Mouse (Mus musculus) lung, postnatal 36 days (tissue): Measurements from ENCODE around the gene Stap2.

Source experiments
- DNase-seq: peaks from one replicate; pipeline ENCODE4 v3.0.0; 2022; ENCODE audit warnings: mixed read lengths

Stap2 gene

GRCm38 (mm10) chr17:55957726-55958583 is 47.4 kb downstream of the Stap2 start:
- no peak for DNase-seq

GRCm38 (mm10) chr17:55957168-55957567 is 48.2 kb downstream of the Stap2 start:
- peak; percentile 87 for DNase-seq

GRCm38 (mm10) chr17:55956591-55956990 is 48.8 kb downstream of the Stap2 start:
- no peak for DNase-seq

GRCm38 (mm10) chr17:55956129-55956528 is 49.3 kb downstream of the Stap2 start:
- peak; percentile 86 for DNase-seq

GRCm38 (mm10) chr17:55954229-55954628 is 51.2 kb downstream of the Stap2 start:
- no peak for DNase-seq

GRCm38 (mm10) chr17:55953751-55954150 is 51.6 kb downstream of the Stap2 start:
- DNase-seq, result no peak

GRCm38 (mm10) chr17:55952447-55953027 is 52.8 kb downstream of the Stap2 start, which contains the start of gene Ebi3:
TSS of gene Ebi3 (plus strand) at chr17:55952640.
- no peak for DNase-seq

GRCm38 (mm10) chr17:55952041-55952440 is 53.3 kb downstream of the Stap2 start:
- DNase-seq, result no peak

- DNase-seq, result no peak
Observed at GRCm38 (mm10) chr17:55950601-55951000, 54.8 kb downstream of the Stap2 start.

- no peak for DNase-seq
Observed at GRCm38 (mm10) chr17:55949400-55949799, 56.0 kb downstream of the Stap2 start, which contains the start of gene Zfp119b. TSS of gene Zfp119b (minus strand) at chr17:55949500.

- no peak for DNase-seq
Observed at GRCm38 (mm10) chr17:55948647-55949046, 56.7 kb downstream of the Stap2 start.
